Mouse (Mus musculus): Measurements from ENCODE around the gene Dqx1. TPM values are rescaled to one million over a fixed set of nuclear protein-coding genes. Genes with fewer than 3 reads are reported as not detected.

Gene Dqx1
- polyA plus RNA-seq, 1 experiment from 2014 or later = 1.3 TPM

- under 1% methylated on average over 64 of the region's 64 CpGs for WGBS
- H3K36me3 ChIP-seq = peaks cover 38% of the 10 kb centered on the region
- ATAC-seq (ENCODE audit: insufficient number of reproducible peaks, insufficient read depth, low FRiP score, low TSS enrichment, low read depth) = peak; percentile 94
- H3K9ac ChIP-seq = peak within 1 kb of the TSS; percentile 96
- peaks cover 26% of the 10 kb centered on the region for H3K4me1 ChIP-seq
- H3K4me3 ChIP-seq = peak within 1 kb of the TSS; percentile 99
- H3K27me3 ChIP-seq = no peaks in the 10 kb centered on the region
- H3K9me3 ChIP-seq = no peaks in the 10 kb centered on the region
- H3K4me2 ChIP-seq = peak within 1 kb of the TSS; percentile 88
- H3K27ac ChIP-seq = peak within 1 kb of the TSS; percentile 92
Measured at GRCm38 (mm10) chr6:83054074-83054851, 3.4 kb upstream of the Dqx1 start, which contains the start of gene Aup1. TSS of gene Aup1 (plus strand) at chr6:83054521.

- peak; percentile 12; the same call in 1 of the 2 replicates for ATAC-seq (ENCODE audit: insufficient number of reproducible peaks, insufficient read depth, low FRiP score, low TSS enrichment, low read depth)
Measured at GRCm38 (mm10) chr6:83054871-83055431, 2.7 kb upstream of the Dqx1 start, which contains the start of gene Htra2. TSS of gene Htra2 (minus strand) at chr6:83055273.

GRCm38 (mm10) chr6:83058725-83059124 is 1.1 kb downstream of the Dqx1 start:
- ATAC-seq (ENCODE audit: insufficient number of reproducible peaks, insufficient read depth, low FRiP score, low TSS enrichment, low read depth) = no peak
- Histone ChIP-seq H3K4me2 (no peak overlapping the region), H3K27me3 (peaks cover 32% of the 10 kb centered on the region), H3K27ac (no peak overlapping the region), H3K9me3 (no peaks in the 10 kb centered on the region), H3K4me3 (no peak overlapping the region), H3K36me3 (peaks cover 20% of the 10 kb centered on the region), H3K9ac (no peak overlapping the region), H3K4me1 (peaks cover 14% of the 10 kb centered on the region)
- WGBS = 87% methylated on average over 2 of the region's 2 CpGs

More at GRCm38 (mm10) chr6:83054871-83055431, 2.7 kb upstream of the Dqx1 start, which contains the start of gene Htra2:
- Histone ChIP-seq H3K36me3 (peaks cover 36% of the 10 kb centered on the region), H3K9me3 (no peaks in the 10 kb centered on the region), H3K27me3 (no peaks in the 10 kb centered on the region; the same call in 1 of the 2 replicates), H3K4me2 (peak within 1 kb of the TSS; percentile 88), H3K27ac (peak within 1 kb of the TSS; percentile 92), H3K9ac (peak within 1 kb of the TSS; percentile 96), H3K4me3 (peak within 1 kb of the TSS; percentile 99), H3K4me1 (peaks cover 26% of the 10 kb centered on the region)
- 0% methylated on average over 50 of the region's 50 CpGs for WGBS

DNA sequence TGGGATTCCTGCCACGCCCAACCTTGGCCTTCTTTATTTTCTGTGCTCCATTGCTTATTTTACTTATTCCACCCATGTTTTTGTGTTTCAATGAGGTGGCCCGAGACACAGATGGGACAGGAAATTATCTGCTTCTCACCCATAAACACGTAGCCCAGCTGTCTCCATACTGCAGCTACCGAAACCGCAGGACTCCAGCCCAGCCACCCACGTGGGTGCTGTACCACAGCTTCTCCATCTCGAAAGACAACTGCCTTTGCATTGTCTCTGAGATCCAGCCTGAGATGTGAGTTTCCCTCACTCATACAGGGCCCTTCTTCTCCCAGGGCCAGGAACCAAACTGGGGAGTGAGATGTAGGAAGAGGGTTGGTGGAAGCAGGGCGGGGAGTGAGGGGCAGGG is 8.4 kb downstream of the Dqx1 start:
- Histone ChIP-seq H3K27ac (no peak overlapping the region), H3K9ac (no peak overlapping the region), H3K36me3 (no peaks in the 10 kb centered on the region), H3K4me3 (no peak overlapping the region), H3K27me3 (peaks cover 100% of the 10 kb centered on the region), H3K4me2 (no peak overlapping the region), H3K9me3 (no peaks in the 10 kb centered on the region), H3K4me1 (peaks cover 28% of the 10 kb centered on the region)
- 45% methylated on average over 8 of the region's 8 CpGs for WGBS
- ATAC-seq (ENCODE audit: insufficient number of reproducible peaks, insufficient read depth, low FRiP score, low TSS enrichment, low read depth) = no peak

DNA sequence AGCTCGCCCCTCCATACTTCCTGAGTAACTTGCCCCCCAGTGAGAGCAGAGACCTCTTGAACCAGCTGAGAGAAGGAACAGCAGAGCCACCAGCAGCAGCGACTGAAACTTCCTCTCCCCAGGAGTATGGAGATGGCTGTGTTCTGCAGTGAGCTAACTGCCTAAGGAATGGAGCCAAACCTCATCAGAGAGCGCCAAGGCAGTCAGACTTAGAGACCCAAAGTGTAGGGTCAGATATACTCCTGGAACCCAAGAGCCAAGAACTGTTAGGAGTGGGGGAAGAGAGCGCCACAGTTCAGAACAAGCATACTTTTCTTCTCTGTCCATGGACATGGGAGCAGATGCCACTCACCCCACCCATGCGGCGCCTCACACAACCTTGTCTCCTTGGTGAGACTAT is 8.8 kb downstream of the Dqx1 start:
- no peak overlapping the region for H3K4me3 ChIP-seq
- H3K27ac ChIP-seq = no peak overlapping the region
- no peaks in the 10 kb centered on the region for H3K9me3 ChIP-seq
- no peak overlapping the region for H3K4me2 ChIP-seq
- H3K4me1 ChIP-seq = peaks cover 32% of the 10 kb centered on the region
- H3K27me3 ChIP-seq = peaks cover 100% of the 10 kb centered on the region
- ATAC-seq (ENCODE audit: insufficient number of reproducible peaks, insufficient read depth, low FRiP score, low TSS enrichment, low read depth) = no peak
- 30% methylated on average over 6 of the region's 6 CpGs for WGBS
- no peaks in the 10 kb centered on the region for H3K36me3 ChIP-seq
- no peak overlapping the region for H3K9ac ChIP-seq

DNA sequence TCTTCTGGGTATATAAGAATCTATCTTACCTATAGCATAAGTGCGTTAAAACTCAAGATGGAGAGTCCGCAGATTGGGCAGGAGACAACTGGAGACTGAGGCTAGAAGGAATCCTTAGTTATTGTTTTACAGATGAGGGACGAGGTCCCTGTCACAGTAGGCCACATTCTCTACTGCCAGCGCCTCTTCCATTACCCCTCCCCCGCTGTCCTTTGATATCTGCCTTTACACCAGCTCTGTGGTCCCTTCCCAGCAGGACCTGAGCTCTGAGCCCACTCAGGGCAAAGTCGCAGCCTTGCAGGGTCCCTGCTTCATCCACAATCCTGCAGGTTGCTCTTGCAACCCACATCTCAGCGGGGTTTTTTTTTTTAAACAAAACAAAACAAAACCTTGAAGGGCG is 10.6 kb downstream of the Dqx1 start:
- Histone ChIP-seq H3K27ac (no peak overlapping the region), H3K4me1 (peaks cover 35% of the 10 kb centered on the region), H3K4me2 (no peak overlapping the region), H3K9me3 (no peaks in the 10 kb centered on the region), H3K4me3 (peak overlapping the region; percentile 33; the same call in 1 of the 2 replicates), H3K27me3 (peaks cover 100% of the 10 kb centered on the region), H3K36me3 (no peaks in the 10 kb centered on the region), H3K9ac (no peak overlapping the region)
- no peak for ATAC-seq (ENCODE audit: insufficient number of reproducible peaks, insufficient read depth, low FRiP score, low TSS enrichment, low read depth)
- WGBS = 4% methylated on average over 8 of the region's 8 CpGs

DNA sequence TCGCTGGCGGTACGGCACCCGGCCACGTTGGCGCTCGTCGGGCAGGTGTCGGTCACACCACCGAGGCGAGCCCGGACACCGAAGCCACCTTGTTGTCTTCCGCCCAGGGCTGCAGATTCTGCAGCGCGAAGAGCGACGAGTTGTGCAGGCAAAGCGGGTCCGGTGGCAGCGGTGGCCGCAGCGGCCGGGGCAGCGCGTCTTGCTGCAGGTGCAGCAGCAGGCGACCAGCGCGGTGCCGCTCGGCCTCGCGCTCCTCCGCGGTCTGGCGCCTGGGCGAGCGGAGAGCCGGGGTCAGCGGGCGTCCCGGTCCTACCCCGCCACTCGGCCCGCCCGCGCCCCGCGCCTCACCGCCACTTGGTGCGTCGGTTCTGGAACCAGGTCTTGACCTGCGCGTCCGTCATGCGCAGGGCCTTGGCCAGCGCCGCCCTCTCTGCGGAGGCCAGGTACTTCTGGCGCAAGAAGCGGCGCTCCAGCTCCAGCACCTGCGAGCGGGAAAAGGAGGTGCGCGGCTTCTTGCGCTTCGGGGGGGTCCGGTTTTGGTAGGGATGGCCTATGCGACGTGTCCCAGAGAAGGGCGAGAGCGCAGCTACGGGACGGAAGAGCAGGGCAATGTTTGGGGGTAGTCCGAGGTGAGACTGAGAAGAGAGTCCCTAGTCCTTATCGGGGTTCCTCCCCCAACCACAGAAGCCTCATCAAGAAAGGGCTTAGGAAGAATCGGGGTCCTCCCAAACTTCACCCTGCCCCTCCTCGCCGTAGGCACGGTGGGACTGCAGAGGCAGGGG is 11.3 kb downstream of the Dqx1 start:
- H3K4me3 ChIP-seq = peak overlapping the region; percentile 33
- no peaks in the 10 kb centered on the region for H3K36me3 ChIP-seq
- H3K9ac ChIP-seq = no peak overlapping the region
- peak overlapping the region; percentile 41 for H3K4me2 ChIP-seq
- H3K27ac ChIP-seq = no peak overlapping the region
- no peaks in the 10 kb centered on the region for H3K9me3 ChIP-seq
- H3K4me1 ChIP-seq = peaks cover 35% of the 10 kb centered on the region
- 2% methylated on average over 80 of the region's 81 CpGs for WGBS
- peaks cover 99% of the 10 kb centered on the region for H3K27me3 ChIP-seq
- no peak for ATAC-seq (ENCODE audit: insufficient number of reproducible peaks, insufficient read depth, low FRiP score, low TSS enrichment, low read depth)

GRCm38 (mm10) chr6:83069488-83070246 is 12.0 kb downstream of the Dqx1 start:
- under 1% methylated on average over 66 of the region's 69 CpGs for WGBS
- Histone ChIP-seq H3K4me1 (peaks cover 35% of the 10 kb centered on the region), H3K9ac (0 out of 2 replicates have a peak overlapping the region, but pooled peaks have one; percentile 27), H3K27ac (no peak overlapping the region), H3K4me3 (peak overlapping the region; percentile 33), H3K27me3 (peaks cover 99% of the 10 kb centered on the region), H3K4me2 (peak overlapping the region; percentile 54), H3K9me3 (no peaks in the 10 kb centered on the region), H3K36me3 (no peaks in the 10 kb centered on the region)
- no peak; the same call in 1 of the 2 replicates for ATAC-seq (ENCODE audit: insufficient number of reproducible peaks, insufficient read depth, low FRiP score, low TSS enrichment, low read depth)

GRCm38 (mm10) chr6:83070247-83070310 is 12.4 kb downstream of the Dqx1 start, which contains the start of gene Tlx2:
TSS of gene Tlx2 (minus strand) at chr6:83070293.
- H3K9me3 ChIP-seq = no peaks in the 10 kb centered on the region
- 0 out of 2 replicates have a peak within 1 kb of the TSS, but pooled peaks have one; percentile 27 for H3K9ac ChIP-seq
- ATAC-seq (ENCODE audit: insufficient number of reproducible peaks, insufficient read depth, low FRiP score, low TSS enrichment, low read depth) = no peak
- H3K27me3 ChIP-seq = peaks cover 99% of the 10 kb centered on the region
- 1% methylated on average over 10 of the region's 10 CpGs for WGBS
- H3K36me3 ChIP-seq = no peaks in the 10 kb centered on the region
- peak within 1 kb of the TSS; percentile 54 for H3K4me2 ChIP-seq
- H3K4me3 ChIP-seq = peak within 1 kb of the TSS; percentile 33
- H3K27ac ChIP-seq = no peak within 1 kb of the TSS
- H3K4me1 ChIP-seq = peaks cover 35% of the 10 kb centered on the region

- 1% methylated on average over 58 of the region's 58 CpGs for WGBS
- Histone ChIP-seq H3K9me3 (no peaks in the 10 kb centered on the region), H3K4me3 (peak overlapping the region; percentile 33), H3K4me2 (peak overlapping the region; percentile 54), H3K4me1 (peaks cover 35% of the 10 kb centered on the region), H3K27me3 (peaks cover 99% of the 10 kb centered on the region), H3K27ac (no peak overlapping the region), H3K9ac (0 out of 2 replicates have a peak overlapping the region, but pooled peaks have one; percentile 27), H3K36me3 (no peaks in the 10 kb centered on the region)
- ATAC-seq (ENCODE audit: insufficient number of reproducible peaks, insufficient read depth, low FRiP score, low TSS enrichment, low read depth) = no peak
Measured at GRCm38 (mm10) chr6:83070311-83071219, 12.9 kb downstream of the Dqx1 start.

Data from embryonic facial prominence, embryonic 13.5 days (tissue).